Mouse (Mus musculus) myocyte (in vitro differentiated cells): Measurements from ENCODE around the gene B9d1.

ENCODE experiments used
- CEBPB ChIP-seq: IDR thresholded peaks from 2 replicates; pipeline ENCODE4 v1.6.1; 2011; ENCODE audit warnings: mild to moderate bottlenecking, moderate library complexity; ENCODE audit not compliant: poor library complexity, insufficient read depth, severe bottlenecking
- E2F4 ChIP-seq: IDR thresholded peaks from one replicate; pipeline ENCODE4 v1.6.1; 2011; ENCODE audit warnings: mild to moderate bottlenecking, control low read depth, moderate library complexity; ENCODE audit not compliant: insufficient read depth
- POLR2A ChIP-seq: IDR thresholded peaks from one replicate; pipeline ENCODE4 v1.6.1; 2011; ENCODE audit warnings: low read depth, mild to moderate bottlenecking, control low read depth, moderate library complexity; ENCODE audit not compliant: insufficient read length
- POLR2AphosphoS2 ChIP-seq: IDR thresholded peaks from one replicate; pipeline ENCODE4 v1.6.1; 2011; ENCODE audit warnings: low read depth, control low read depth; ENCODE audit not compliant: insufficient read length
- REST ChIP-seq: IDR thresholded peaks from one replicate; pipeline ENCODE4 v1.6.1; 2011; ENCODE audit warnings: mild to moderate bottlenecking, control low read depth, moderate library complexity; ENCODE audit not compliant: insufficient read depth, insufficient read length
- TCF3 ChIP-seq: IDR thresholded peaks from one replicate; pipeline ENCODE4 v1.6.1; 2011; ENCODE audit warnings: low read depth, control low read depth; ENCODE audit not compliant: insufficient read length

DNA sequence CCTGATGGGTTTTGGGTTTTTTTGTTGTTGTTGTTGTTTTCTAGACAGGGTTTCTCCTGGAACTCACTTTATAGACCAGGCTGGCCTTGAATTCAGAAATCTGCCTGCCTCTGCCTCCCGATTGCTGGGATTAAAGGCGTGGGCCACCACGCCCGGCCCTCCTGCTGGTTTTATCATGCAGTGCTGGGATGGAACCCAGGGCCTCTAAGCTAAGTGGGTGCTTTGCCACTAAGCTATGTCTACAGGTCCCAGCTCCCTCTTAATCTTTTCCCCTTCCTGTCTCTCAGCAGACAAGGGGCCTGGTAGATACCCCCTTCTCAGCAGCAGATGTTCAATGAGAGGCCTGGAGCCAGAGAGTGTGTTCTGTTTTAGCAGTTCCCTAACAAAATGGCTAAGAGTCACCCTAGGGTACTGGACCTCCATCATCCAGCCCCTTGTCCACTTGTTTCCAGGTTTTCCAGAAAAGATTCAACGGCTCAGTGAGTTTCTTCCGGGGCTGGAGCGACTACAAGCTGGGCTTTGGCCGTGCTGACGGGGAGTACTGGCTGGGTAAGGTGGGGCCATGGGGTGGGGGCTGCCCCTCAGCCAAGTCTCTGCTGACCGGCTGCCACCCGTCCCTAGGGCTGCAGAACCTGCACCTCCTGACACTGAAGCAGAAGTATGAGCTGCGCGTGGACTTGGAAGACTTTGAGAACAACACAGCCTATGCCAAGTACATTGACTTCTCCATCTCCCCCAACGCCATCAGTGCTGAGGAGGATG, 18.3 kb upstream of the B9d1 start:
- TF ChIP-seq TCF3 (no peak), POLR2A (no peak), REST (no peak), POLR2AphosphoS2 (no peak), E2F4 (no peak), CEBPB (no peak)
